Mouse (Mus musculus): ENCODE results near the gene Lpo. TPM values are rescaled to one million over a fixed set of nuclear protein-coding genes. Genes with fewer than 3 reads are reported as not detected.

Lpo gene
- polyA plus RNA-seq, 1 experiment from 2014 or later: 0.08 TPM

DNA sequence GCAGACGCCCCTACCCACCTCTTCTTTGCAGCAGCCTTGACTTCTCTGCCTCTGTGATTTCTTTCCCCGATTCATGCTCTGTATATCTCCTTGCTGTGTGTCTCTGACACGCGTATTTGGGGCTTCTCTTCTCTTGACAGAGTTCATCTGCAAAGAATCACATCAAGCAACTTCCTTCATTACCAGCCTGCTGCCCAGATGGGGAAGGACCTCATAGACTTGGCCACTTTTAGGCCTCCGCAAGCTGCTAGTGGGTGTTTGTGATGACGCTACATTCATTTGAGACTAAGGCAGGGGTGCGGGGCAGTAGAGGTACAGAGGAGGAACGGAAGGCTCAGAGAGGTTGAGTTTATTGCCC, 25.5 kb upstream of the Lpo start:
- Histone ChIP-seq H3K9ac (ENCODE audit: low read length) (peak overlapping the region; percentile 54), H3K4me2 (ENCODE audit: low read length) (peak overlapping the region; percentile 67), H3K9me3 (ENCODE audit: control insufficient read depth, low read length) (no peaks in the 10 kb centered on the region), H3K4me1 (replicated peaks; ENCODE audit: control insufficient read depth, insufficient read depth, low read length) (0 out of 2 replicates have a peak, but pooled peaks cover 3% of the 10 kb centered on the region), H3K4me3 (ENCODE audit: low read depth, low read length) (peak overlapping the region; percentile 48), H3K27ac (ENCODE audit: low read depth) (peak overlapping the region; percentile 35; the same call in 1 of the 2 replicates), H3K36me3 (ENCODE audit: control insufficient read depth, insufficient read depth, low read length) (peaks cover 26% of the 10 kb centered on the region), H3K27me3 (replicated peaks; ENCODE audit: control insufficient read depth, insufficient read depth, low read length) (no peaks in the 10 kb centered on the region)
- 31% methylated on average over 8 of the region's 8 CpGs for WGBS
- DNase-seq (ENCODE audit: low spot score): no peak
- peak; percentile 47; the same call in 1 of the 2 replicates for ATAC-seq (replicated peaks; ENCODE audit: low FRiP score, low TSS enrichment, low read depth)

DNA sequence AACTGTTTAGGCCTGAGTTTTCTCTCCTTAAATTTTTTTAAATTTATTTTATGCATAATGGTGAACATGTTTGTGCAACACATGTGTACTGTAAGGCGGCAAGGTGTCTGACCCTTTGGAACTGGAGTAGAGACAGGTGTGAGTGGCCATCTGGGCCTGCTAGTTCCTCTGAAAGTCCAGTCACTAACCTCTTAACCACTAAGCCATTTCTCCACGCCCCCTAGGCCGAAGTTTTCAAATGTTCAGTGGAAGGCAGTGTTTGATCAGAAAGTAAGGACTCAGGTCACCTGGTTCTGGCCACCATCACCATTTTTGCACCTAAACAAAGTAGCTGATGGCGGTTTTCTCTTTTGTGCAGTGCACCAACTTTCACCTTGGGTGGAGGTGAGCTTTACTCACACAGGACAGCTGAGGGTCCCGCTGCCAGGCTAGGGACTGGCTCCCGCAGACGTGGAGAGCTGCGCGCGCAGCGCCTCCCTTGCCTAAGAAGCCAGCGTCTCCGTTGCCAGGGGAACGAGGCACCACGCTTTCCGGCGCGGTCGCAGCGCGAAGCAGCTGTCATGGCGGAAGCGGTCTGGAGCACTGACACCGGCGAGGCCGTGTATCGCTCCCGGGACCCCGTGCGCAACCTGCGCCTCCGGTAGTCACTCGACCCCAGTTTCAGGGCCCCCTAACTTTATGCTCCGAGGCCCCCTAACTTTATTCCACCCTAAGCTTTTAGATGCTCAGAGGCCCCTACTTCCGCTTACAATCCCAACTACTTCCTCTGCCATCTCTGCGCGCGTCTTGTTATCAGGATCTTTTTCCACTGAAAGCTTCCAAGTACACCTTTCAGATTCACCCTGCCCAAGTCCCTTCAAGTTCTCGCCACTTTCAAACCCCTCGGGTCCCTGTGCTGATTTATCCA, 24.9 kb upstream of the Lpo start, which contains the start of gene Mks1:
Gene Mks1, plus strand, starts transcription at position 526 of the 907 bp plus-strand sequence.
- Histone ChIP-seq H3K4me1 (replicated peaks; ENCODE audit: control insufficient read depth, insufficient read depth, low read length) (0 out of 2 replicates have a peak, but pooled peaks cover 3% of the 10 kb centered on the region), H3K9me3 (ENCODE audit: control insufficient read depth, low read length) (no peaks in the 10 kb centered on the region), H3K27ac (ENCODE audit: low read depth) (peak within 1 kb of the TSS; percentile 35; the same call in 1 of the 2 replicates), H3K4me3 (ENCODE audit: low read depth, low read length) (peak within 1 kb of the TSS; percentile 48), H3K4me2 (ENCODE audit: low read length) (peak within 1 kb of the TSS; percentile 67), H3K27me3 (replicated peaks; ENCODE audit: control insufficient read depth, insufficient read depth, low read length) (no peaks in the 10 kb centered on the region), H3K36me3 (ENCODE audit: control insufficient read depth, insufficient read depth, low read length) (peaks cover 20% of the 10 kb centered on the region), H3K9ac (ENCODE audit: low read length) (peak within 1 kb of the TSS; percentile 54)
- 4% methylated on average over 40 of the region's 40 CpGs for WGBS
- DNase-seq (ENCODE audit: low spot score) (peak; percentile 95), ATAC-seq (replicated peaks; ENCODE audit: low FRiP score, low TSS enrichment, low read depth) (peak; percentile 95)

DNA sequence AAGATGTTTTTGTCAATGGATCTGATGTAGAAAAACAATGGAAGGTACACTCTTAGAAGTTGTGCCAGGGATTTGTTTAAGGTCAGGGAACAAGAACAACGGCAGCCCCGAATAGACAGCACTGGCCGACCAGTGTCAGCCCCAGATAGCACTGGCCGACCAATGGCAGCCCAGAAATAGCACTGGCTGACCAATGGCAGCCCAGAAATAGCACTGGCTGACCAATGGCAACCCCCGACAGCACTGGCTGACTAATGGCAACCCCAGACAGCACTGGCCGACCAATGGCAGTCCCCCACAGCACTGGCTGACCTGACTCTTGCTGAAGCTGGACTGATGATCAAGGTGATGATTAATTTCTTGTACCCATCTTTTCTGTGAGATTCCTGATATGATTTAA, 19.8 kb upstream of the Lpo start:
- no peak overlapping the region for H3K27ac ChIP-seq (ENCODE audit: low read depth)

GRCm38 (mm10) chr11:87846968-87847600, 19.0 kb upstream of the Lpo start:
- no peaks in the 10 kb centered on the region for H3K4me1 ChIP-seq (replicated peaks; ENCODE audit: control insufficient read depth, insufficient read depth, low read length)
- DNase-seq (ENCODE audit: low spot score) (no peak), ATAC-seq (replicated peaks; ENCODE audit: low FRiP score, low TSS enrichment, low read depth) (peak; percentile 88)
- no peaks in the 10 kb centered on the region for H3K27me3 ChIP-seq (replicated peaks; ENCODE audit: control insufficient read depth, insufficient read depth, low read length)
- H3K27ac ChIP-seq (ENCODE audit: low read depth): no peak overlapping the region
- no peak overlapping the region for H3K9ac ChIP-seq (ENCODE audit: low read length)
- WGBS: 73% methylated on average over 12 of the region's 12 CpGs
- H3K4me2 ChIP-seq (ENCODE audit: low read length): no peak overlapping the region
- H3K36me3 ChIP-seq (ENCODE audit: control insufficient read depth, insufficient read depth, low read length): no peaks in the 10 kb centered on the region
- H3K9me3 ChIP-seq (ENCODE audit: control insufficient read depth, low read length): no peaks in the 10 kb centered on the region
- no peak overlapping the region for H3K4me3 ChIP-seq (ENCODE audit: low read depth, low read length)

More for the DNA sequence above, 19.8 kb upstream of the Lpo start:
- no peak overlapping the region for H3K4me3 ChIP-seq (ENCODE audit: low read depth, low read length)
- no peaks in the 10 kb centered on the region for H3K4me1 ChIP-seq (replicated peaks; ENCODE audit: control insufficient read depth, insufficient read depth, low read length)
- no peaks in the 10 kb centered on the region for H3K36me3 ChIP-seq (ENCODE audit: control insufficient read depth, insufficient read depth, low read length)
- no peaks in the 10 kb centered on the region for H3K9me3 ChIP-seq (ENCODE audit: control insufficient read depth, low read length)
- no peak overlapping the region for H3K4me2 ChIP-seq (ENCODE audit: low read length)
- 68% methylated on average over 6 of the region's 6 CpGs for WGBS
- DNase-seq (ENCODE audit: low spot score) (no peak), ATAC-seq (replicated peaks; ENCODE audit: low FRiP score, low TSS enrichment, low read depth) (peak; percentile 17; the same call in 1 of the 2 replicates)
- no peak overlapping the region for H3K9ac ChIP-seq (ENCODE audit: low read length)
- no peaks in the 10 kb centered on the region for H3K27me3 ChIP-seq (replicated peaks; ENCODE audit: control insufficient read depth, insufficient read depth, low read length)

DNA sequence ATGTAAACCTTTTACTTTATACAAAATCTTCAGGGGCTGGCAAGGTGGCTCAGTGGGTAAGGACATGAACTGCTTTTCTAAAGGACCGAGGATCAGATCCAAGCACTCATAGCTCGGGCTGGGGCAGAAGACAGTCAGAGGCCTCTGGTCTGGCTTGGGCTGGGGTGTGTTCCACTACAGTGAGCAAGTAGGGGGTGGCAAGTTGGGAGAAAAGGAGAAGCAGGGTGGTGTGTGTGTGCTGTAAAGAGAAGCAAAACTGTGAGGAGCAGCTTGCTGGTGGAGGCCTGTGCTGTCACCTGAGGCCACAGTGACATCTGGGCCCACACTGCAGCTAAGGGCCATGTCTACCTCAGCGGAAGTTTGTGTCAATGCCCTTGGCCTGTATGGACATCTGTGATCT, 13.3 kb upstream of the Lpo start:
- no peak for ATAC-seq (replicated peaks; ENCODE audit: low FRiP score, low TSS enrichment, low read depth)
- H3K4me3 ChIP-seq (ENCODE audit: low read depth, low read length): no peak overlapping the region
- no peaks in the 10 kb centered on the region for H3K9me3 ChIP-seq (ENCODE audit: control insufficient read depth, low read length)
- 76% methylated on average over 3 of the region's 3 CpGs for WGBS
- H3K9ac ChIP-seq (ENCODE audit: low read length): no peak overlapping the region
- H3K4me2 ChIP-seq (ENCODE audit: low read length): no peak overlapping the region
- no peaks in the 10 kb centered on the region for H3K36me3 ChIP-seq (ENCODE audit: control insufficient read depth, insufficient read depth, low read length)
- H3K27ac ChIP-seq (ENCODE audit: low read depth): no peak overlapping the region
- H3K27me3 ChIP-seq (replicated peaks; ENCODE audit: control insufficient read depth, insufficient read depth, low read length): no peaks in the 10 kb centered on the region
- DNase-seq (ENCODE audit: low spot score): no peak
- no peaks in the 10 kb centered on the region for H3K4me1 ChIP-seq (replicated peaks; ENCODE audit: control insufficient read depth, insufficient read depth, low read length)

GRCm38 (mm10) chr11:87840676-87841075, 12.6 kb upstream of the Lpo start:
- ATAC-seq (replicated peaks; ENCODE audit: low FRiP score, low TSS enrichment, low read depth) (no peak), DNase-seq (ENCODE audit: low spot score) (no peak)
- Histone ChIP-seq H3K27me3 (replicated peaks; ENCODE audit: control insufficient read depth, insufficient read depth, low read length) (no peaks in the 10 kb centered on the region), H3K4me3 (ENCODE audit: low read depth, low read length) (no peak overlapping the region), H3K4me1 (replicated peaks; ENCODE audit: control insufficient read depth, insufficient read depth, low read length) (no peaks in the 10 kb centered on the region), H3K4me2 (ENCODE audit: low read length) (no peak overlapping the region), H3K9ac (ENCODE audit: low read length) (no peak overlapping the region), H3K9me3 (ENCODE audit: control insufficient read depth, low read length) (no peaks in the 10 kb centered on the region), H3K36me3 (ENCODE audit: control insufficient read depth, insufficient read depth, low read length) (no peaks in the 10 kb centered on the region), H3K27ac (ENCODE audit: low read depth) (no peak overlapping the region)
- 72% methylated on average over 8 of the region's 8 CpGs for WGBS

DNA sequence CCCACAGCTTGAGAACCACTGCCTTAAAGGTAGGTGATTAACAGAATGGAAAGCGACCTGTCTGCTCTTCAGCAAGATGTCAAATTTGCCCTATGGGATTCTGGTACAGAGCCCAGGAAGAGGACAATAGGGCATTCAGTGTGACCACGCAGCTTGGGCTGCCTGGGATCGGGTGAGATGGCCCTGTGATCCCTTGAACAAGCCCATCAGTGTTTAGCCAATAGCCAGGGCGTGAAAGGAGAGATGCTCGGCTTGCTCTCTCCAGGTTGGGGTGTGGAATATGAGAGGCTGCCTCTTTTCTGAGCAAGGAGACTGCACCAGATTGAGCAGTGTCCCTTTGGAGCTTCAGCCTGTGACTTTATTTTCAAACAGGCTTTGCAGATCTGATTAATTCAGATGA, 6.6 kb downstream of the Lpo start:
- Histone ChIP-seq H3K9me3 (ENCODE audit: control insufficient read depth, low read length) (no peaks in the 10 kb centered on the region), H3K4me1 (replicated peaks; ENCODE audit: control insufficient read depth, insufficient read depth, low read length) (no peaks in the 10 kb centered on the region), H3K36me3 (ENCODE audit: control insufficient read depth, insufficient read depth, low read length) (no peaks in the 10 kb centered on the region), H3K27me3 (replicated peaks; ENCODE audit: control insufficient read depth, insufficient read depth, low read length) (0 out of 2 replicates have a peak, but pooled peaks cover 4% of the 10 kb centered on the region), H3K27ac (ENCODE audit: low read depth) (no peak overlapping the region), H3K4me3 (ENCODE audit: low read depth, low read length) (no peak overlapping the region), H3K4me2 (ENCODE audit: low read length) (no peak overlapping the region), H3K9ac (ENCODE audit: low read length) (no peak overlapping the region)
- WGBS: 57% methylated on average over 5 of the region's 5 CpGs
- no peak for ATAC-seq (replicated peaks; ENCODE audit: low FRiP score, low TSS enrichment, low read depth)
- DNase-seq (ENCODE audit: low spot score): no peak

DNA sequence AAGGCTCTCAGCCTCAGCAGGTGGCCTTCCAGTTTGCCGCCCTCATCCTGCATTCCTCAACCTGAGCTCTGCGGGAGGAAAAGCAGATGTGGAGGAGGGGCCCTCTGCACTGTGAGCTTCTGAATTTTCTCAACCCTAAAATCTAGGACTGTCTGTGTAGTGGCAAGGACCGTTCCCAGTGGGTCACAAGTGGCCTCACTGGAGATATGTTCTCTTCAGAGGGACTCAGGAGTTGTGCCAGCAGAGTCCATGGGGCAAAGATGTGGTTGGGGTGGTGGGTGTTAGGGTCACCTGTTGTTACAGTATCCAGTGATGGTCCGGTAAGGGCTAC, 10.7 kb downstream of the Lpo start:
- DNase-seq (ENCODE audit: low spot score) (no peak), ATAC-seq (replicated peaks; ENCODE audit: low FRiP score, low TSS enrichment, low read depth) (no peak)
- 35% methylated on average over 4 of the region's 4 CpGs for WGBS
- no peaks in the 10 kb centered on the region for H3K36me3 ChIP-seq (ENCODE audit: control insufficient read depth, insufficient read depth, low read length)
- H3K27me3 ChIP-seq (replicated peaks; ENCODE audit: control insufficient read depth, insufficient read depth, low read length): 0 out of 2 replicates have a peak, but pooled peaks cover 4% of the 10 kb centered on the region
- H3K27ac ChIP-seq (ENCODE audit: low read depth): no peak overlapping the region
- no peak overlapping the region for H3K9ac ChIP-seq (ENCODE audit: low read length)
- H3K9me3 ChIP-seq (ENCODE audit: control insufficient read depth, low read length): no peaks in the 10 kb centered on the region
- no peaks in the 10 kb centered on the region for H3K4me1 ChIP-seq (replicated peaks; ENCODE audit: control insufficient read depth, insufficient read depth, low read length)
- peak overlapping the region; percentile 67 for H3K4me2 ChIP-seq (ENCODE audit: low read length)
- H3K4me3 ChIP-seq (ENCODE audit: low read depth, low read length): peak overlapping the region; percentile 31
